Mouse (Mus musculus) cerebellum, postnatal 14 days (tissue): Measurements from ENCODE around the gene Tbr1.

Source experiments
- DNase-seq, 2 experiments: peaks; one replicate each; pipeline ENCODE4 v3.0.0; 2021; ENCODE audit warnings: mixed read lengths in 2 of 2

The Tbr1 gene

DNA sequence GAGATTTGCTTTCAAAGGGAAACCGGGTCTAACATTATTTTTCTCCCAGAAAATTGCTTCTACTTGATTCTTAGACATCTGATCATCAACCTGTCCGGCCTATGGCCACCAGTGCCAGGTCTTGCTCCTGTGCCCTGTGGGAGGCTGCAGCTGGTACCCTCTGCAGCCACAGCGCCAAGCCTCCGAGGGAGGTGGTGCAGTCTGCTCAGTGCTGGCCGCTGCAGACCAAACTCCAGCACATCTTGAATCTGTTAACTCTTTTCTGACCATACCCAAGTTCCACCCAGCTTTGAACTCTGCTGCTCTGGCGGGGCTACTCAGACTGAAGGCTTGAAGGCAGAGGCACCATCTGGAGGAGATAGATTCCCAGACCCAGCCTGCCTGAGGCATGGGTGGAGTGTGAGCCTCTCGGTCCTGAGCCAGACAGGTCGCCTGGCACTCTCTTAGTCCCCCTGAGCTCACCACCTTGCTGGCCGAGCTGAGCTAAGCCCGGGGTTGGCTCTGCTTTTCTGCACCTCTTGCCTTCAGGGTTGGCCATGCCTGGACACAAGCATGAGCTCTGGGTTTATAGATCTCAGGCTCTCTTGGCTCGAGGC is at the start of gene Tbr1:
TSS of gene Tbr1 (plus strand) at position 275 of the 596 bp plus-strand sequence.
- peak; percentile 70 to 75 for DNase-seq

- no peak for DNase-seq
Observed at GRCm38 (mm10) chr2:61754989-61755388, 47.7 kb upstream of the Tbr1 start.

DNA sequence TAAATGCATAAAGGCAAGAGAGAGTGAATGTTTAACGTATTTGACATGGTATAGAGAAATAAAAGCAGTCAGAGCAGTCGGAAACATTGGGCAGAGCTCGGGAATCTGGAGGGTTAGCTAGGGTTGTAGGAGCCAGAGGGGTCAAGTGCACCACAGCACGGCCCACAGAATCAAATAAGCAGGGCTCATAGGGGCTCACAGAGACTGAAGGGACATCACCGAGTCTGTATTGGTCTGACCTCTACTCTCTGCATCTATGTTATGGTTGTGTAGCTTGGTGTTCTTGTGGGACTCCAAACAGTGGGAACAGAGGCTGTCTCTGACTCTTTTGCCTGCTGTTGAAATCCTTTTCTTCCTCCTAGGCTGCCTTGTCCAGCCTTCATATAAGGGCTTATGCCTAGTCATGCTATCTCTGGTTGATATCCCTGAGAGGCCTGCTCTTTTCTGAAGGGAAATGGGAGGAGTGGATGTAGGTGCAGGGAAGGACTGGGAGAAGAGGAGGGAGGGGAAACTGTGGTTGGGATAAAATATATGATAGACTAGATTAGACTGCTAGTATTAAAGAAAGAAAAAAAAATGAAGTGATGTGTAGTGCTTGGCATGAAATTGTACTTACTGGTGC is 43.4 kb upstream of the Tbr1 start:
- no peak for DNase-seq

DNA sequence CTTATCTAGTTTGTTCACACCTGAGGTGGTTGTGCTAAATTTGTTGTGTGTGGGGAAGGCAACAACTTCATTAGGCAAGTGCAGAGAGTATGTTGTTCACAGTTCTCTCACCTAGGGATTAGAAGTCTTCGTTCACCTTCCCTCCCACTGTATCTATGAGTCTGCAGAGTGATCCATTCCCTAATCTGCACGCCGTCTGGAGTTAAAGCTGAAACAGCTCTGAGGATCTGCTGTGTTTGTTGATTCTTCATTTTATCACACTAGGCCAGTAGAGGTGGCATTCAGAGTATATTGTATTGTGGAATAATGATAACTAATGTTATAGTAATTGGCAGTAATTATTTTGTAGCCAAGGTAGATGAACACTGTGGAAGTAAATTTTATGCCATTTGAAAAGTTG is 42.7 kb upstream of the Tbr1 start:
- no peak for DNase-seq

- no peak for DNase-seq
Observed at GRCm38 (mm10) chr2:61764470-61765105, 38.1 kb upstream of the Tbr1 start.

DNA sequence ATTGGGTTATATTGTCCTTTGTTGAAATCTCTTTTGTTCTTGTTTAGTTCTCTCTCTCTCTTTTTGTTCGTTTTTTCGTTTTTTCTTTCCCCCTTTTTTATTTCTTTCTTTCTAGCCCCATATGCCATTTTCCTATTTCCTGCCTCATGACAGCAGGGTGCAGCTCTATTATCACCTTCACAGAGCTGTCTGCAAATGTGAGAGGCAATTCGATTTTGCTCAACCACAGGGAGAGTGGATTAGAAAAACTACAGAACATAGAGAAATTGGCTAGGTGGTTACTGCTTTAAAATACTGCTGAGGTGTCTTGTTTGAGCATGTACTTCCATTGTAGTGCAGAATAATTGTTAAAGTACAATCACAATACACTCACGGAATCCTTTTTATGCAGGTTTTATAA is 37.2 kb upstream of the Tbr1 start:
- no peak for DNase-seq

DNA sequence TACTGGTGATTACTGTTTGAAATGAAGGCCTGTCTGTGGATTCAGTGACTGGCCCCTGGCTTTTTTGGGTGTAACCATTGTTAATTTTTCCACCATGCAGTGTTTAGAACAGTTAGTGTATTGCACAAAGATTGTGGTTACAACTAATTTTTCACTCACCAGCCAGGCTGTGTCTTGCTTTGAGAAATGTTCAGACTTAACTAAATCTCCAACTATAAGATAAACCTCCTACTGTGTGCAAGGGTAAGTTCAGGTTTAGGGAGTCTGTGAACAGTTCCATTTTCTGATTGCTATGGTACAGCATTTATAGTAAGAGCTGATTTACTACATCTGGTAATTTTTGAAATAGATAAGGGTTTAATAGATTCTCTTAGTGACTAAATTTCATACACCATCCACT is 21.9 kb upstream of the Tbr1 start:
- no peak for DNase-seq

DNA sequence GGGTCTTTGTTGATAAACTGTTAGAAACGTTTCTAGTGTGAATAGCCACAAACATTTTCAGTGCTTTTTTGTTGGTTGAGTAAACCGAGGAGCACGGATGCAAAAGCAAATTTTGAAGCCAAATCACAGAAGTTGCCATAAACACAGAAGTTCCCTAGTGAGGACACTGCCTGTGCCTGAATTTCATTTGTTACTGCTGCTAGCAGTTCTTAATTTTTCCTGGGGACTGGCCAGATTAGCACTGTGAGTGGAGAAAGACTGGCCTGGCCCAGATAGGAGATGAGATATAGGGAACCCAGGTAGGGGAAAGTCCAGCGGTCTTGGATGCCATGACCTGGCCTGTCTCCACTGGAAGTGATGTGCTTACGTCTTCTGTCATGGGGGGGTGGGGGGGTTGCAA is 7.8 kb upstream of the Tbr1 start:
- no peak for DNase-seq

- DNase-seq = no peak
Observed at GRCm38 (mm10) chr2:61798048-61798447, 4.7 kb upstream of the Tbr1 start.

DNA sequence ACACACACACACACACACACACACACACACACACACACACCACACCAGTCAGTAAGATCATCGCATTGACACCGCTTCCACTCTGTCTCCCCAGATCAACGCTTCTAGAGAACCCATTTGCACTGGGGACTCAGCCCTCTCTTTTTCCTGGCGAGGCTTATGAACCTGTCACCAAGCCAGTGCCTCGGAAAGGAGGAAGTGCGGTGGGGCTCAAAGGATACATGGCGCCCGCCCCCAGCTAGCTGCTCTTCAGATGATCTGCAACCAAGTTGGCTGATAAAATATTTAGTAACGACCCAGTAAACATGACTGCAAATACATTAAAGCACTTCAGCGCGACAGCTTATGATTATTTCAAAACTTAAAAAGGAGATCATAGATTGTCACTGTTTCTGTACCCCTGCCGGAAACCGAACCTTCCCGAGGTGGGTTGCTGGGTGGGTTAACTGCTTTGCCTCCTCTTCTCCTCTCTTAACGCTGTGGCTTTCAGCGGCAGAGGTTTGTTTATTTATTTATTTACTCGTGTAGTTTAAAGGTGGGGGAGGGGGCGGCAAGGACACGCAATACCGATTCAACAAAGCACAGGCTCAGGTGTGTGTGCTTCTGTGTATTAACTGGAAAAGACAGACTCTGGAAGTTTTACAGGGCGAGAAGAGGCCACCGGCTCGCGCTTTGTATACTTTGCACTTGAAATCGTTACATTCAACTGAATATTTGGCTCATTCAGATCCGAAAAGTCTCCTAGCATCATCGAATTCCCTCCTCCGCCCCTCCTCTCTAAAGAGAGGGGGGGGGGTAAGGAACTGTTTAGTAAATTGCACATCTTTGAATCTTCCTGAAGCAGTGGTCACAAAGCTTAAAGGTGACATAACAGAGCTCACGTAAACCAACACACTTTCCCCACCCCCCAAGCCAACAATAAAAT is 975 bp downstream of the Tbr1 start:
- DNase-seq = peak; percentile 64 to 67

GRCm38 (mm10) chr2:61804382-61804840 is 1.7 kb downstream of the Tbr1 start:
- peak; percentile 48 to 49 for DNase-seq

GRCm38 (mm10) chr2:61804841-61805540 is 2.3 kb downstream of the Tbr1 start:
- peak; percentile 41 to 51 for DNase-seq

DNA sequence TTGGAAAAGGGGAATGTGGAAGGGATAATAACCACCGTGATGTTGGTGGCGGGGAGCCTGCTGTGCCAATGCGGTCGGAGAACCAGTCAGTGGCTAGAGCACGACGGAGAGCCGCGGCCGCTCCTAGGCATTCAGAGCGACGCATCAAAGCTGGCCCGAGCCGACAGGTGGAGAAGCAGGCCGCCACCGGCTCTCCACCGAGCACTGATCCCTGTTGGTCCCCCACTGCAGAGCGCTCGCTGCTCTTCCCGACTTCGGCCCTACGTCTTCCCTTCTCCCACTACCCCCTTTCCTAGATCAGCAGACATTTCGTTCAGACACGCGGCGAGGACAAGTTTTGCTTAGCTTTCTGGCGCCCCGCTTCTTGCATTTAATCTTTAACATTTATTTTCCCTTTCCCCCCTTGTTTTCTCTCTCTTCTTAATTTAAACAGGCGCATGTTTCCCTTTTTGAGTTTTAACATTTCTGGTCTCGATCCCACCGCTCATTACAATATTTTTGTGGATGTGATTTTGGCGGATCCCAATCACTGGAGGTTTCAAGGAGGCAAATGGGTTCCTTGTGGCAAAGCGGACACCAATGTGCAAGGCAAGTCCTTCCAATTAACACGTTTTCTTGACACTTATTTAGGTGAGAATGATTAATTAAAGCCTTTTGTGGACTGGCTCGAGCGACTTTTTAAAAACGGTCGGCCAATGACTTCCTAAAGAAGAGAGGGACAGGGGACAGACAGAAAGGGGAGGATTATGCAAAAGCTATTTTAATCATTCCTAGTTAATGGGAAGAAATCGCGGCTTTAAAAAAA is 3.0 kb downstream of the Tbr1 start:
- DNase-seq = peak; percentile 48 to 59

GRCm38 (mm10) chr2:61806346-61806825 is 3.7 kb downstream of the Tbr1 start:
- no peak for DNase-seq

DNA sequence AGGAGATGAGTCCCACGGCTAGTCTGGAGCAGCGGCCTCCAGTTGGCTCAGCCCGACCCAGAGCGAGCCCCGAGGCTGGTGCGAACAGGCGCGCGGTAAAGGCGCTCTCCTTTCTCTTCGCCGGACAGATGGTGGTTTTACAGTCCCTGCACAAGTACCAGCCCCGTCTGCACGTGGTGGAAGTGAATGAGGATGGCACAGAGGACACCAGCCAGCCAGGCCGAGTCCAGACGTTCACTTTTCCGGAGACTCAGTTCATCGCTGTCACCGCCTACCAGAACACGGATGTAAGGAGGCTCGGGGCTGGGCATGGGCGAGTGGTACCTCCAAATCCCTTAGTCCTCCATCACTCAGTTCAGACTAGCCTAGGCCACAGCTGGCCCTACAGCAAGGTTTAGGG is 4.4 kb downstream of the Tbr1 start:
- DNase-seq = peak; percentile 66 to 70

GRCm38 (mm10) chr2:61807781-61808180 is 5.1 kb downstream of the Tbr1 start:
- DNase-seq = no peak

- DNase-seq = no peak
Observed at GRCm38 (mm10) chr2:61808776-61809175, 6.0 kb downstream of the Tbr1 start.

DNA sequence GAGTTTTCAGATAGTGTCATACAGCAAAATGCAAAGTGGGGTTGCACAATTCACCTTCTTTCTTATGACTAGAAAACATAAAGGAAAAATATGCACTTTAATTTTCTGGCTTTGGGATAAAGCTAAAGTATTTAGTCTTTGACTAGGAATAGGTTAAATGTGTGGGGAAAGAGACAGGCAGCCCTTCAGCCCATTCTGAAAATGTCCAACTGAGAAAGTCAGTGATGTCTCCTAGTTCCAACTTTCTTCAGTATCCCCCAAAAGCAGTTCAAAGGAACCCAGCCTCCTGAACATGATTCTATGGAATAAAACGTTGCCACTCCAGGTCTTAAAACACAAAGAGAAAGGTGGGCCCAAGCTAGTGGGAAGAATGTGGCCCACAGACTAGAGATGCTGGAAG is 6.7 kb downstream of the Tbr1 start:
- DNase-seq = no peak

GRCm38 (mm10) chr2:61810751-61811150 is 8.0 kb downstream of the Tbr1 start:
- no peak for DNase-seq

- no peak for DNase-seq
Observed at GRCm38 (mm10) chr2:61811163-61811506, 8.4 kb downstream of the Tbr1 start.
